Mouse (Mus musculus): Measurements from ENCODE around the gene Mrps18a.

GRCm38 (mm10) chr17:46080388-46080787 is 30.4 kb upstream of the Mrps18a start:
- no peak for TF ChIP-seq CTCF (IDR thresholded peaks at IDR 0.05)
- no peak for TF ChIP-seq EP300 (IDR thresholded peaks at IDR 0.05)

Data from lung, postnatal 0 days (tissue).